Mouse (Mus musculus) bone marrow macrophage, adult 2 months (primary cell): ENCODE results near the gene Egflam.

Experiments
- CTCF ChIP-seq: IDR thresholded peaks from 2 replicates; pipeline ENCODE4 v1.5.1; 2012; ENCODE audit warnings: low read depth, mild to moderate bottlenecking, low read length, moderate library complexity
- POLR2A ChIP-seq: IDR thresholded peaks from 2 replicates; pipeline ENCODE4 v1.6.1; 2012; ENCODE audit warnings: mild to moderate bottlenecking, low read depth, low read length, borderline replicate concordance

DNA sequence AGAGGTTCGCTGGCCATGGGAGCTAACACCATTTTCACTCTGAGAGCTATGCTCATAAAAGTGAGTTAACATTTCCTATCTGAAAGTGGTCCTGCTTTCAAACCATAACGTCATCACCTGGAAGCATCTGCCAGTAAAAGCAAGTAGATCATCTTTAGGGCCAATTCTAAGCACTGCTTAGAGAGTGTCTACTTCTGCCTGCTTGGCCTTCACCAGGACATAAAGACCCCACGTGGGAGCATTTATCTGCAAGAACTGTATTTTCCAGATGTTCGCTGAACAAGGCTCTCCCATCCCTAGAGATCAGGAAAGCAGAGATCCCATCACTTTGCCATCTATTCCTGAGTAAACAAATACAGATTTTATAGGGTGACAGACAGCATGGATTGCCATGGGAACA lies 108.2 kb downstream of the Egflam start:
- TF ChIP-seq CTCF (no peak), POLR2A (no peak)
